Mouse (Mus musculus): ENCODE results near the gene Dennd2a.
A peak's percentile ranks its signal among the peaks of the same experiment; 100 is the strongest.
"Not testable (repeated sequence)": the region's sequence is repeated elsewhere in the genome, so short reads cannot be mapped to it uniquely, and the experiment has no call there.

Gene Dennd2a

DNA sequence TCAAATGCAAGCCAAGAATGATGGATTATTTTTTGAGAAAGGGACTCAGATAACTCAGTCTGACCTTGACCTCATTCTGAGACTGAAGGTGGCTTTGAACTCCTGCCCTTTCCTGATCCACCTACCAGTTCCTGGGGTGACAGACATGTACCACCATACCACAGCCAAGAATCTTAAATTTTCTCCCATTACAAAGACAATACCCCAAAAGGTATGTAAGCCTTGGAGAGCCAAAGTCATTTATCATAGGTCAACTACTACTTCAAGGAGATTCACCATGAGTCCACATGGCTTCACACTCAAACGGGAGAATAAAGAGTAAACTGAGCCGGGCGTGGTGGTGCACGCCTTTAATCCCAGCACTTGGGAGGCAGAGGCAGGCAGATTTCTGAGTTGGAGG lies 107.1 kb downstream of the Dennd2a start:
- no peak for DNase-seq (ENCODE audit: low spot score)

DNA sequence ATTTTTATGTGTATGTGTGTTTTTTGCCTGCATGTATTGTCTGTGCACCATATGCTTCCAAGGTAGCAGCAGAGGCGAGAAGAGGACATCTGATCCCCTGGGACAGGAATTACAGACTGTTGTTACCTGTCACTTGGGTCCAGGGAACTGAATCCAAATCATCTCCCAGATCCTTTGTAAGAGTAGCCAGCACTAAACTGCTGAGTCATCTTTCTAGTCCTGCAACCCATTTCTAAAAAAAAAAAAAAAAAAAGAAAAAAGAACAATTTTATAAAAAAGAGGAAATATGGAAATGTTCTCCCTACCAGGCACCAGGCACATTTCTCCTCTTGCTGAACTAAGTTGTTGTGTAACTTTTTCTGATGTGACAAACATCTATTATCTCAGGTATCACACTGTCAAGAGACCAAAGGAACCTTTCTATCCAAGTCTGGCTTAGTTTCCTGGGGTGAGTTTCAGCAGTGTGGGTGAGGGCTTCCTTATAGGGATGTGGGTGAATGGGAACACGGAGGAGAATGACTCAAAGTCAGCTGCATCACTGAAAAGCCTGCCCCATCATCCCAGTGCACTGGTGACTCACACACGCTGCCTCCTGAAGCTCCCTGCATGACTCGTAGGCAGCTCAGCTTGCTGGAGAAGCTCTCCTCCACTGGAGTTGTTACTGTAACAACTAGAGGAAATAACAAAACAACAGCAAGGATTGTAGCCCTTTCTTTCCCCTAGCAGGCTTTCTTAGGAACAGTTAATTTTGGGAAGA lies 110.1 kb downstream of the Dennd2a start:
- no peak for DNase-seq (ENCODE audit: low spot score)

DNA sequence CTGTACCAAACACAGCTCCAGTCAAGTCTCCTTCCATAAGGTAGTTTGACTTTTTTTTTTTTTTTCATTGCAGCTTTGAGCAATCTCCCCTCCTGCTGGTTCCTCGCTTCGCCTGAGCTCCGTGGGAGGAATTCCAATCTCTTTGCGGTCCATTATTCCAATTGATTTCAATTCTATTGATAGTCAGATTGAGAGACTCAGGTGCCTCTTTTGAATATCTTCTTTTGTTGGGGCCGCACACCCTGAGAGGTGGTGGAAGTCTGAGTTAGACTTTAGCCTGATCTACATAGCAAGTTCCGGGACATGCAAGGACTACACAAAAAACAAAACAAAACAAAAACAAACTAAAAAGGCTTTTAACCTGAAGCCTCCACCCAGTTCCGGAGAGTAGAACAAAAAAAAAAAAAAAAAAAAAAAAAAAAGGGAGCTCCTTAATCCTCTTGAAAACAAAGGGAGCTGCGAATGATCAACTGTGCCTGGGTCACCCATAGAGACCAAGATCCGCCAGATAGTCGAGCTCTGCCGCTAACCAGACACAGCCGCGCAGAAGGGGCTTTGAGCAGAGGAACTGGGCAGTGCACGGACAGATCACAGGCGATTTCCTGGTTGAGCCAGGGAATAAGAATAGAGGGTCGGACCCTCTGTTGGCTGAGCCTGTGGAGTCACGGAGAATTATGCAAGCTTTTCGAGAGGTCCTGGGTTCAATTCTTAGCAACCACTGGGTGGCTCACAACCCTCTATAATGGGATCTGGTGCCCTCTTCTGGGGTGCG lies 111.7 kb downstream of the Dennd2a start:
- DNase-seq (ENCODE audit: low spot score), result peak; percentile 42

DNA sequence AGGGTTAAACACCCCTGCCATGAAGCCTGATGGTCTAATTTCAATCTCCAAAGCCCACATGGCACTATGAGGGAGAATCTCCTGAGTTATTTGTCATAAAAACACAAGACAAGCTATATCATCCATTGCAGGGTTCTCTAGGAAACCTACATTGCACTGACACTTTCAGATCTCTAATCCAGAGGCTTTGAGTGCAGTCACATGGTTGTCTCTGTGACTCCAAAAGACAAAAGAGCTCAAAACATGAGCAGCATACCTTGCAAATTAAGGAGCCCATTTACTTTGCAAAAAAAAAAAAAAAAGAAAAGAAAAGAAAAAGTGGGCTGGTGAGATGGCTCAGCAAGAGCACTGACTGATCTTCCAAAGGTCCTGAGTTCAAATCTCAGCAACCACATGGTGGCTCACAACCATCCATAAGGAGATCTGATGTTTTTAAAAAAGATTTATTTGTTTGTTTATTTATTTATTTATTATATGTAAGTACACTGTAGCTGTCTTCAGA lies 114.8 kb downstream of the Dennd2a start:
- DNase-seq (ENCODE audit: low spot score), result no peak

DNA sequence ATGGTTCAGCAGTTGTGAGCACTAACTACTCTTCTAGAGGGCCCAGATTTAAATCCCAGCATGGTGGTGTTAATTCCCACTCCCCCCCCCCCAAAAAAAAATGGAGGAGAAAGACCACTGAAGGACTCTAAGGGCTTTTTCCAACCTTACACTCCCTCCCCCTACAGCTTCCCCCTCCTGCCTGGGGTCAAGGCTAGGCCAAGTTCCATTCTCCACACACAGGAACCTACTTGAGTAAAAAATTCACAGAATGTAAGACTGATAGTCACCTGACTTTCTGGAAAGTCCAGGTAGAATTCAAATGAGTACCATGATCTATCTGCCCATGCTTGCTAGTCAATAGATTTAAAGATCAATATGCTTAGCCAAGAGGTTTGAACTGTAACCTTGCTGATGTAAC lies 117.5 kb downstream of the Dennd2a start:
- no peak for DNase-seq (ENCODE audit: low spot score)

DNA sequence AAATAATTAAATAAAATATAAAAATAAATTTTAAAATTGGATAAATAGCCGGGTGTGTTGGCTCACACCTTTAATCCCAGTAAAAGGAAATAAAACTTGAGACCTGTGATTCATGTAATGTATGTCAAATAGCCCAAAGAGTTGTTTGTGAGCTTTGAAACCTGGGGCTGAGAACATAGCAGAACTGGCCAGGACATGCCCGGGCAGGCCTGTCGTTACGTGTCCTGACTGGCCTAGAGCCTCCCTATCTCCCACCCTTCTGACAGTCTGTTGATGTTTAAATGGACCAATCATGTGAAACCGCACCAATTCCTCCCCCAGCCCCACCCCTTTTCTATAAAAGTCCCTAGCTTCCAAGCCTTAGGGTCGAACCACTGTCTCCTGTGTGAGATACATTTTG lies 120.1 kb downstream of the Dennd2a start:
- DNase-seq (ENCODE audit: low spot score), result not testable (repeated sequence)

DNA sequence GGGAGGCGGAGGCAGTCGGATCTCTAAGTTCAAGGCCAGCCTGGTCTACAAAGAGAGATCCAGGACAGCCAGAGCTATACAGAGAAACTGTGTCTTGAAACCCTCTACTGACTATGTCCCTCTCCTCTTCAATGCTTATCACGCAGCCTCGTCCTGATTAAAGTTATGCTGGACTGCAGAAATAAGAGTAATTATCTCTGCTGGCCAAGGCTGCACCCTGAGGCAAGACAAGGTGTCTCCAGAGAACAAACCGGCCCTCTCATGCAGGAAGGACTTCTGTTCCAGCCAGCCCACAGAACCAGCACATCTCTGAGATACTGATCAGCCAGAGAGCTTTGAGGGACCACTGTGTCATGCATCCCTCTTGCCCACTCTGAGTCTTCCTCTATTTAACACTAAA lies 121.8 kb downstream of the Dennd2a start:
- no peak for DNase-seq (ENCODE audit: low spot score)

DNA sequence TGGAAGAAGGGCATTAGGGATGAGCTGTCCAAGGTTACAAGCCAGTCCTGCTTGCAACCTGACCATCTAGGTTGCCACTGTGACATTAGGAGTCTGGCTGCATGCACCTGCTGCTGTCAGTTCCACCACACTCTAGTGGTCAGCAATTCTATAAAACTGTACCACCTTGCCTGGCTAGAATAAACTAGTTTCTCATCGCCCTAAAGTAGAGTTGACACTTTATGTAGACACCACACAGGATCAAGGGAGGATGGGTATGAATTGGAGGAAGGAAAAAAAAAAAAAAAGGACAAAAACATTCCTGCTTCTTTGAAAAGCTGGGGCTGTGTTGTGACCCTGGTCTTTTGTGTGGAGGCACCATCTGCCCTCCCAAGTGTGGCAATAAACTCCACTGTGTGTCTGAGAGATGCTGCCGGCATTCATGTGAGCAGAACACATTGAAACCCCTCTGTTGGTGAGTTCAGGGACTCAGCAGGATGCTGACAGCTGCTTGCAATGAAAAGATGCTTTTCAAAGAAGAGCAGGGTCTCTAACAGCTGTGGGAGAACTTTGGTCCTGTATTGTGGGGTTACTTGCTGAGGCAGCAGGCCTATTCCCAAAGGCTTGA lies 122.7 kb downstream of the Dennd2a start:
- DNase-seq (ENCODE audit: low spot score), result peak; percentile 30

DNA sequence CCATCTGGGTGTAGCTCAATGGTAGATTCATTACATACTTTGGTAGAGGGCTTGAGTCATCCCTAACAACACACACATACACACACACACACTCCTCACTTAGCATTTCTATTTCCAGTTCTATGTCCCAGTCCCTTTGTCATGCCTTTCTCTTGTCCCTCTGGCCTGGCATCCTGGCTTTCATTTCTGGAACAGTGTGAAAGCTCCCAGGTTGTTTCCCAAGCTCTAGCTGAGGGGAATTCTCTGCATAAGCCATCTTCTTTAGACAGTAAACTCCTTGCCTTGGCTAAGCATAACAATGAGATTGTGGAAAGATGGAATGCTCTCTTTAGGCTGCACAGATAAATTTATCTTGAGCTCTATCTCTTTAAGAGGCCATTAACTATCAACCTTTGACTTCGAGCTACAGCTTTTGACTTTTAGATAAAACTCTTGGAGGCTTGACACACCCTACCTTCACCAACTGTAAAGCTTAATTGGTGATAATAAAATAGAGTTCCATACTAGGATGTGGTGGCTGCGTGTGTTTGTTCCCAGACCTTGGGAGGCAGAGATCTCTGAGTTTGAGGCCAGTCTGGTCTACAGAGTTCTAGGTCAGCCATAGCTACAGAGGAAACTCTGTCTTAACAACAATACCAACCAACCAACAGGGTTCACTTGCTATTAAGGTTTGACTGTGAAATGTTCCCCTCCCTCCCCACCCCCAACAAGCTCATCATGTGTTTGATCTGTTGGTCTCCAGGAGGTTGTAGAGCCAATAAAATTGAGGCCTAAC lies 123.4 kb downstream of the Dennd2a start:
- no peak for DNase-seq (ENCODE audit: low spot score)

DNA sequence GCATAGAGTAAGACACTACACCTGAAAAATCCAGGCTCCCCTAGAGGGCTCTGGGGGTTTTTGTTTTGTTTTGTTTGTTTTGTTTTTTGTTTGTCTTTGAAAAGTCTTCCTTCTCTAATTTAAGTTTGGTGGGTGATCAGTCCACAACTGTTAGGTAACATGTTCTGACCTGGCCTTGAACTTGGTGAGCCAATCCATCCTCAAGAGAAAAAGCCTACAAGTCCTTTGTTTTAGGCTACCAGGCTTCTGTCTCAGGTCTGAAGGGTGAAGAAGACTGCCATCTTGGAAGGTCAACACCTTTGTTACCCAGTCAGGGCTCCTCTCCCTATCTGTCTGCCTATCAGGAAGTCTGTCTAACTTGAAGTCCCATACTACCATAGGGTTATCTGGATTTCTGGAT lies 124.0 kb downstream of the Dennd2a start:
- DNase-seq (ENCODE audit: low spot score), result no peak

DNA sequence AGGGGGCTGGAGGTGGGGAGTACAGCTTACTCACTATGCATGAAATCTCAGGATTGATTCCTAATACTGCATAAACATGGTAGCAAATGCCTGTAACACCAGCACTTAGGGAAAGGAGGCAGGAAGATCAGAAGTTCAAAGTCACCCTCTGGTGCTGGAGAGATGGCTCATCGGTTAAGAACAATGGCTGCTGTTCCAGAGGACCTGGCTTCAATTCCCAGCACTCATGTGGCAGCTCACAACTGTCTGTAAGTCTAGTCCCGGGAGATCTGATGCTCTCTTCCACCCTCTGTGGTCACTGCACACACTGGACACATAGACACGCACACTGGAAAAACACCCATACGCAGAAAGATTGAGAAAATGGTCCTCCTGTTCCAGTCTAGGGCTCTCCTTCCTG lies 124.5 kb downstream of the Dennd2a start:
- no peak for DNase-seq (ENCODE audit: low spot score)

DNA sequence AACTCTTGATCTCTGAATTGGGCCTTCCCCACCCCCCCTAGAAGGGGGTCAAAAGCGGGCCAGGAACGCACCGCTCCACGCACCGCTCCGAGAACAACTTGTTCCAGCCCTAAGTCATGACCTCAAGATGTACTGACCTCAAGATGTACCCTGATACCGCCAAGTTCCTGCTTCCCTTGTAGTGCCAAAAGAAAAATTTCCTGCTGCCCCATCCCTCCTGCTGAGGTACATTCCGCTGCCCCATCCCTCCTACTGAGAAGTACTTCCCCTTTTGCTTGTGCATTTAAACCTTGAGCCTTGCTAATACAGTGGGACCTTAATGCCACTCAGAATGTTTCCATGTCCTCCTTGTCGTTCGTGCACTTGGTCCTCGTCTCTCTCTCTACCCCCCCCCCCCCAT lies 126.9 kb downstream of the Dennd2a start:
- DNase-seq (ENCODE audit: low spot score), result no peak

DNA sequence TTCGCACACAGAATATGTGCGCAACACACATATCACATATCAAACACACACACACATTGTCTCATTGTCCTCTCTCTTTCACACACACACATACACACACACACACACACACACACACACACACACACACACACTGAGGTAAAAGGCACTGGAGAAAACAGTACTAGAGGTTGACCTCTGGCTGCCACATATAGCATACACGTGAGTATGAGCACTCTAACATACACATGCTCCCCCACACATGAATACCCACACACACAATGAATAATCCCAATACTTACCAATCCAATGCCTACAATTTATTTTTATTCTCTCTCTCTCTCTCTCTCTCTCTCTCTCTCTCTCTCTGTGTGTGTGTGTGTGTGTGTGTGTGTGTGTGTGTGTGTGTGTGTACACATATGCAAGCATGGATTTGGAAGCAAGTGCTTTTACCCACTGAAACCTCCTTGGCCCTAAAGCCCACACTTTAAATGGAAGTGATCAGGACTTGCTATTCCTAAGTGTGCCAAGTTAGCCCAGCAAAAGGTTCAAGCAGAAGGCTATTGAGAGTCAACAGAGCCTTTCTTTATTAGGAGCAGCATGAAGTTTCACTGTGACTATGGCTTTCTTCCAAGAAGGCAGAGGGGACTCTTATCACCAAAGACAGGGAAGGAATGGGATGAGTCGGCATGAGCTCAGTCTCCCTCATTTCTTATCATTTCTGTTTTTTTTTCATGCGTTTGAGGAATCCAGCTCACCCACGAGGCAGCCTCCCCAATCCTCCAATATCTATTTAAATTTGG lies 128.5 kb downstream of the Dennd2a start:
- DNase-seq (ENCODE audit: low spot score), result no peak

DNA sequence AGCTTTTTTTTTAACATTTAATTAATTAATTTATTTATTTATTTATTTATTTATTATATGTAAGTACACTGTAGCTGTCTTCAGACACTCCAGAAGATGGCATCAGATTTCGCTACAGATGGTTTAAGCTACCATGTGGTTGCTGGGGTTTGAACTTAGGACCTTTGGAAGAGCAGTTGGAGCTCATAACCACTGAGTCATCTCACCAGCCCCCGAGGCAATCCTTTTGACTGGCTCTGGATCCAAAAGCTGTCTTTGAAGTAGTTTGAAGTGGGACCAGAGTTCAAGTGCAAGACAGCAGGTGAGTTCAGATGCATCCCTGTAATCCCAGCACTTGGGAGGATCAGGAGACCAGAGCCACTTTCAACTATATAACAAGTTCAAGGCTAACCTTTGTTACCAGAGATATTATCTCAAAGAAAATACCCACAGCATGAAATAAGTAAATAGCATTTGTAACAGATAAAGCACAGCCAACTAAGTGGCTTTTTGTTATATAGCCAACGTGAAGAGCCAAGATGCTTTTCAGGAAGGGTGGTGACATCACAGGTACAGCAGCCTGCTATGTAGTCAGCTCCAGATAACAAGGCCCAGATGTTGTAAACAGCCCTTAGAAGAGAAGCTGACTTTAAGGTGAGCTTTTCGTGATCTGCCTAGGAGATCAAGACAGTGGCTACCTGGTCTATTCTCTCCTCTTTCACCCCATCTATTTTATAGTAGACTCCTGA lies 130.2 kb downstream of the Dennd2a start:
- no peak for DNase-seq (ENCODE audit: low spot score)

DNA sequence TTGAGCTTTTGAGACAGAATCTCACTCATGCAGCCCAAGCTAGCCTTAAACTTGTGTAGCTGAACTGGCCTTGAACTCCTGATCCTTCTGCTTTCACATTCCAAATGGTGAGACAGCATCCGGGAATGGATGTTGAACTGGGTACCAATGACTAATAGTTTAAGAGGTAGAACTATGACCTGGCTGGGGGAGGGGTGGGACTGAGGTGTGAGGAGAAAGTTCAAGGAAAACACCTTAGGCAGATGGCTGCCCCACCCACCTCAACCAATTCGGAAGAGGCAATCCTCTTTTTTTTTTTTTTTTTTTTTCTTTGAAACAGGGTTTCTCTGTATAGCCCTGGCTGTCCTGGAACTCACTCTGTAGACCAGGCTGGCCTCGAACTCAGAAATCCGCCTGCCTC lies 130.9 kb downstream of the Dennd2a start:
- DNase-seq (ENCODE audit: low spot score), result no peak

DNA sequence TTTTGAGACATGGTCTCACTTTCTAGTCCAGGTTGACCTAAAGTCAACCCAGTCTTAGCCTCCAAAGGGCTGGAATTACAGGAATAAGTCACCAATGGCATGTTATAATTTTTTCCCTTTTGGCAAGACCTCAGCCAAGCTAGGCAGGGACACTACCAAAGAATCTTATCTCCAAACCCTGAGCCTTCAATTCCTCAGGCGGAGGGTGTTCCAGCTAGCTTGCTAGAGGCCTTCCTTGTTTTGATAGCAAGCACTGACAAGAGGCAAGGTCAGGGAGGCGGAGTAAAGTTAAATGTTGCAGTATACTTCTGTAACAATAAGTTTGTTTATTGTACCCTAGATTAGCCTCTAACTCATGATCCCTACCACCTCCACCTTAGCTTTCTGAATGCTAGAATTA lies 132.5 kb downstream of the Dennd2a start:
- DNase-seq (ENCODE audit: low spot score), result no peak

DNA sequence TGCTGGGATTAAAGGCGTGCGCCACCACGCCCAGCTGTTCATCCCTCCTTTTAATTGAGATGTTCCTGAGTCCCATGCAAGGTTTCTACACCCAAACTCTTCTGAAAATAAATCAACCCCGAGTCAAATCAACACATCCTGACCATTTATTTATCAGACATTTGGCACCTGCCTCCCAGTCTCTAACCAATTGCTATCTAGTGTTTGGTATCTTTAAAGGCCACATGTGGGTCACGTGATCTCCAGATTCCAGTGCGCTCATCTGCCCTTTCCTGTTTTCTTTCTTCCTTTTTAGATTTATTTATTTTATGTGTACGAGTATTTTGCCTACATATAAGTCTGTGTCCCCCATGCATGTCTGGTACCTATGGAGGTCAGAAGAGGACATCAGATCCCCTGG lies 134.0 kb downstream of the Dennd2a start:
- DNase-seq (ENCODE audit: low spot score), result no peak

DNA sequence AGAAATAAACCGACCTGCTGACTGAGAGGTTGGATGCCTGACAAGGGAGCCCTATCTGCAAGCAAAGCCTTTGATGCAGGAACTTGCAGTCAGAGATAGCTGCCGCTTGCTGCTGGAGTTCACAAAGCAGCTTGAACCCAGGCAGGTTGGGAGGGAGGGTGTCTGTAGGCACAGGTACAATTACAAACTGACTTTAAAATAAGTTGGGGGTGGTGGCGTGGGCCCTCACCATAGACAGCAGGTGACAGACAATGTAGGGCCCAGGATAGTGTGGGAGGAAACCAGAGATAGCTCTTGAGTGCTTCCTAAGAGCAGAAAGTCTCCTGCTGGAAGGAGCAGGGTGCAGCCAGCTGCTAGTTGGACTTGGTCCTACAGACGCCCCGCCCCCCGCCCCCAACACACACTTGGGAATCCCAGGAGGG lies 134.5 kb downstream of the Dennd2a start:
- no peak for DNase-seq (ENCODE audit: low spot score)

DNA sequence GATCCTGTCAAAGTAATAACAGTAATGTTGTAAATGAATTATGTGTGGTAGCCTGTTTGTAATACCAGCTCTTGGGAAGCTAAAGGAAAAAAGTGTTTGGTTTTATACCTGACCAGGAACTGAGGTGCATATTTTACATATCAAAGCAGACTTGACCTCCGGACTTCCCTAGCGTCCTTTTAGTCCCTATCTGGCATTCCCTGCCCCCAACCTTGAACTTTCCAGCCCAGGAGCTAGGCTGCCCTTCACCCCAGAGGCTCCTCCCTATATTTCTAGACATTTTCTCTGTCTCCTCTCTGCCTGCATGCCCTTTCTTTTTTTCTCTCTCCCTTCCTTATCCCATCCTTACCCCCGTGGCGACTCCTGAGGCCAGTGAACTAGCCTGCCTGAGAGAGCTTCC lies 136.8 kb downstream of the Dennd2a start:
- no peak for DNase-seq (ENCODE audit: low spot score)

DNA sequence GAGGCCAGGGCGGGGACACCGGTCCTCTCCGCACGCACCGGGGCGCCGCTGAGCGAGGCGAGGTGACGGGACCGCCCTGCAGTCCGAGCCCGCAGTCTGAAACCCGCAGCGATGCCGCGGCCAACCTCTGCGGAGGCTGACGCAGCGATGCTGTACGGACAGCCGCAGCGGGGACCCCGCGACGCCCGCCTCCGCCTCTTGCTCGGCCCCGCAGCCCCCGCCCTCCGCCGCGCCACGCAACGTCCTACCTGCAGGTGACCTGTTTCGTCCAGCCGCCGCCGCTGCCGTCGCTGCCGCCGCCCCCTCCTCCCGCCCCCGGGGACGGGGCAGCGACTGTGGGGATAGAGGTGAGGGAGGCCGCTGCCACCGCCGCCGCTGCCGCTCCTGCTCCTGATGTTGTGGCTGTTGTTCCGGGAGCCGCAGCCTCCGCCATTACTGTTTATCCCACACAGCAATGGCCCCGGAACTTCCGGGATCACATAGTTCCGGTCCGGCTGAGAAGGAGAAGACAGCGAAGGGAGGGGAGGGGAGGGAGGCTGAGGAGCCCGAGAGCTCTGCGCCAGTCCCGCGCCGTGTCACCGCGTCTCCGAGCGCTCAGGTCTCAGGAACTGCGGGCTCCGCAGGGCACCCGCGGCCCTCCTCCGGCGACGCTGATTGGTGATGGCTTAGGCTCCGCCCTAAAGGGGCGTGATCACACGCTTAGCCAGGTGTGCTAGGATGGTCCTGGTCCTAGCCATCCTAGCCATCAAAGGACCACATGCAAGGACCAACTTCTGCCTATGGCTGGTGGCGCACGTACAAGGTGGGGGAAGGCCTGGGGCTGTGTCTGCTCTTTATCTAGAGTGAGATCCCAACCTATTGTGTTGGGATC lies 137.6 kb downstream of the Dennd2a start, which contains the start of gene Mkrn1:
Mkrn1 (minus strand) TSS at position 612 of the 871 bp plus-strand sequence.
- DNase-seq (ENCODE audit: low spot score), result peak; percentile 84
